Mouse (Mus musculus): Measurements from ENCODE around the gene Mepce.
"Not testable (repeated sequence)": the region's sequence is repeated elsewhere in the genome, so short reads cannot be mapped to it uniquely, and the experiment has no call there.

The Mepce gene

DNA sequence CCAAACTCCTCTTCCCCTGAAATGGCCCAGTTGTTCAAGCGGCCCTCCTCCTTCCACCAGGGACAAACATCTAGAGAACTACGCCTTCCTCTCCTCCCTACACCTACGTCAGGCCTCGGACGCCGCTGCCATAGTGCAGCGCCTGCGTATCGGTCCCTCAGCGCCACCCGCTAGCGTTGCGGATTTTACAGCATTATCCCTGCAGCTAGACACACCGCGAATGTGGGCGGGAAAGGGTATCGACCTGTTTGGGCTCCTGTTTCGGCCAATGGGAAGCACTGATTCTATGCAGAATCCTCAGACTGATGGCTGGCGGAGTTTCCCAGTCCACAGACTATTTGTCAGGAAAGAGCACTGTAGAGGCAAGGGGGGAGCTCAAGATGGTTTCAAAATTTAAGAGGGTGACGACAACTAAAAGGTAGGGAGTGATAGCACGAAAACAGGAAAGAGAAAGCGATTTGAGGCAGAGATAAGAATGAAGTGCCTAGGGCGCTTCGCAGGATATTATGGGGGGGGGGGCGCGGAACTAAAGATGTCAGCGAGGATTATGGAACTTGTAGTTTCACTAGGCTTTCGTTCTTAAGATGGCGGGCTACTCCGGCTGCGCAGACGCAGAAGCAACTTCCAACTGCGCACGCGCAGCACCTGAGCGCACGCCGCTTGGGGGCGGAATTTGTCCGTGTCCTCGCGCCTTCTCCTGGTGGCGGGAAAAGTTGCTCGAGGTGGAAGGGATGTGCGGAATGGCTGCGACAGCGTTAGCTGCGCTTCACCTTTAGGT lies at the start of gene Mepce, which contains the start of gene Zcwpw1:
TSS of gene Mepce (minus strand) at position 505 of the 778 bp plus-strand sequence.
TSS of gene Zcwpw1 (plus strand) at position 648 of the 778 bp plus-strand sequence.
- peak; percentile 95 for DNase-seq (ENCODE audit: low spot score in 2 of 2)

DNA sequence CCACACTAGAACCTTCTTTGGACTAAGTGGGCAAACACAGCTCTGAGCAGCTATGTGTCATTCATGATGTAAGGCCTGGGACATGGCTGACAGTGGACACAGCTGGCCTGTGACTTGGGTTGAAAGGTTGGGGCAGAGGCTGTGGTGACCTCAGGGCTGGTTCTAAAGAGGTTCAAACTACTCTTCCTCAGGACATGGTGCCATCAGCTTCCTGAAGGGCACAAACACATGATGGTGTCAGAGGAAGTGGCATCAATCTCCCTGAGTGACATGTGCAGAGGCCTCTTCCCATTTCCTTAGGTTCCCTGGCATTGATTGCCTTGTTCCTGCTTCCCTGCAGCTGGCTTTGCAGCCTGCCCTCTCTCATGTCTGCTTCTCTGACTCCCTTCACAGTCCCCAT lies 49.7 kb upstream of the Mepce start:
- not testable (repeated sequence) for DNase-seq (ENCODE audit: low spot score in 2 of 2)

DNA sequence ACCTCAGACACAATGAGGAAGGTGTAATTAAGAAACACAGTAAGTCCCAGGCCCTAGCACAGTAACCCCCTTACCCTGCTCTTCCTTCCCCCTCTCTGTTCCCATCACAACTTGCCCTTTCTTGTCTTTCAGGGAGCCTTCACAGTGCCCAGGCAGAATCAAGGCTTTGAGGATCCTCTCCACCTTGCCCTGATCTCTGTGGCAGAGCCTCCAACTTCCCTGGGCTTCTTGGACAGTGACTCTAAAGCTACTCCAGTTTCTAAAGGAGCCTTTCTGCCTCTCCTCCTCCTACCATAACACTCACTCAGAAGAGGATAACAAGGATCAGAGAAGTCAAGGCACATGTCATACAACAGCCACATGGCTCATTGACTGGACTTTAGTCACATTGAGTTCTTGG lies 49.2 kb upstream of the Mepce start:
- no peak for DNase-seq (ENCODE audit: low spot score in 2 of 2)

DNA sequence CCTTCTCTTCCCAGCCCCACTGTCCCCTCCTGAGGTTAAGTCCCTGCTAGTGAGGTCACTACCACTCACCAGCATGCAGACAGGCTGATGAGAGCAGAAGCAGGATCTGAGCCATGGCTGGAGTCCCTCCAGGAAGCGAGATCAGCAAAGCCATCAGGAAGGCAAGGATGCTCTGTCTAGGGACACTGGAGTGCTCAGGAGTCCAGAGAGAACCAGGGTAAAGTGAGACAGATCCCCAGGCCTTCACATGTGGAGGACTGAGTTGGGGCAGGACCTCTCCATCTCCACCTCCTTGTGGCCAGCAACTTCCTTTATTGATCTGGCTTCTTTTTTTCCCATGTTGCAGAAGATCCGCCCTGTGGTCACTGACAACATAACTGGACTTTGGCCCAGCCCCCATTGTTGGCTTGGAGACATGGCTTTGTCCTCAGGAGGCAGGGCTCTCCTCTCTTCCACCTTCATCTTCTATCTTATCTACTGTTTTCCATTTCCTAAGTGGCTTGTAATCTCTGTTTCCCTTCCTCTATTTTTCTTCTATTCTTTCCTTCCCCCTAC lies 48.6 kb upstream of the Mepce start, which contains the start of gene Pilra:
TSS of gene Pilra (minus strand) at position 316 of the 555 bp plus-strand sequence.
- DNase-seq (ENCODE audit: low spot score in 2 of 2), result not testable (repeated sequence)

DNA sequence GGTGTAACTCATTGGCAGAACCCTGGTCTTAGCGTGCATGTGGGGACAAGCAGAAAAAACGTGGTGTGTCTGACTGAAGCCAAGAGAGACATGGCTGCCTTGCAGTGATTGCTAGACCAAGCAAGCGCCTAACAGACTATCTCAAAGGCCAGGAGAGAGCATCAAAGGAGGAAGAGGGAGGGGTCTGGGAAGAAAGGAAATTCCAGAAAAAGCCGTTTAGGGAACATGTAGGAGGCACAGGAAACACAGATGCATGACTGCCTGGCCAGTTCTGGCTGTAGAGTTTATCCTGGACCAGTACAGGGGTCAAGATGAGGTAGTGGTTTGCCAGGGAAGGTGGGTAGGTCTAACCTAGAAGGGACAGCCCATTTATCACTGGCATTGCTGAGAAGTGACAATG lies 46.0 kb upstream of the Mepce start:
- no peak for DNase-seq (ENCODE audit: low spot score in 2 of 2)

DNA sequence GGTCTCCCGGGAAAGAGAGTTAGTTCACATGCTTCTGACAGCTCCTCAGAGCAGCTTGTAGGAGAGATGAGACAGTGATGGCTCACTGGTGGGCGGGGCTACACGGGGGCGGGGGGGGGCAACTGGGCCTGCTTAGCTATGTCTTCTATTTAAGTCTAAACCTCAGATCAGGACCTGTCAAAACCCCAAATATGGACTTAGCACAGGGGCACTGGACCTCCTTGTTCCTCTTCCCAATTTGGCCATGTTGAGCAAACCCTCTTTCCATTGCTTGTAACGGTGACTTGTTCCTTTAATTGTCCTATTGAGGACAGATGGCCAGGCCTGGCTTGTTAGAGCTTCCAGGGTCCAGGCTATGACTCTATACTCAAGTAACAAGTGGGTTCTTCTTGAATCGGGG lies 44.1 kb upstream of the Mepce start:
- no peak for DNase-seq (ENCODE audit: low spot score in 2 of 2)

DNA sequence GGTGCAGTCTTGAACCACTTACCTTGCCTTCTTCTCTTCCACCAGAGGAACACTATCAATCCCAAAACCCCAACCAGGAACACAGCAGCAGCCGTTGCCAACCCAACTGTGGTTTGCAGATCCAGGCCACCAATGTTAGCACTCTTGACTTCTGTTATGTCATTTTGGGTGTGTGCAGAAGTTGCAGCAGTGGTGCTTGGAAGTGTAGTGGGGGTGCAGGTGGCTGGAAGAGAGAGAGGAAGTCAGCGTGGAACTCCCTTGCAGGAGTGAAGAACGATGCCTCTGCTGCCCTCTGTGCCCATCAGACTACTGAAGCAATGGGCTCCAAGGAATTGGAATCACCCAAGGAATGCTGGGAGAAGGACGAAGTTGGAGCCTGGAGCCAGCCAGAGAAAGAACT lies 43.7 kb upstream of the Mepce start:
- no peak for DNase-seq (ENCODE audit: low spot score in 2 of 2)

DNA sequence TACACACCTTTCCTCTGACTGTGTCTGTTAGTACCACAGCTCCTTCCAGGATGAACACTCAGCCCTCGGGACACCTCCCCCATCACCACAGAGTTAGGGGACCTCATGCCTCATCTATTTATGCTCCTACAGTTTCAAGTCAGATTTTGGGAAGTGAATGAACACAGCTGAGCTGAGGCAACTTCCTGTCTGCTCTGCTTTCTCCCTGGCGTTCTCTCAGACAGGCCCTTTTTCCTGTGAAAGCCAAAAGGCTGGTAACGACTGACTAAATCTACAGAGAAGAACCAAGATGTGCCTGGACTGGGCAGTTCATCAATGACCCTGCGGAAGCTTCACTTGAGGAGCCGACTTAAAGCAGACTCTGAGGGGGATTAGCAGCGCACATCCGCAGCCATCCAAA lies 42.8 kb upstream of the Mepce start:
- no peak for DNase-seq (ENCODE audit: low spot score in 2 of 2)

DNA sequence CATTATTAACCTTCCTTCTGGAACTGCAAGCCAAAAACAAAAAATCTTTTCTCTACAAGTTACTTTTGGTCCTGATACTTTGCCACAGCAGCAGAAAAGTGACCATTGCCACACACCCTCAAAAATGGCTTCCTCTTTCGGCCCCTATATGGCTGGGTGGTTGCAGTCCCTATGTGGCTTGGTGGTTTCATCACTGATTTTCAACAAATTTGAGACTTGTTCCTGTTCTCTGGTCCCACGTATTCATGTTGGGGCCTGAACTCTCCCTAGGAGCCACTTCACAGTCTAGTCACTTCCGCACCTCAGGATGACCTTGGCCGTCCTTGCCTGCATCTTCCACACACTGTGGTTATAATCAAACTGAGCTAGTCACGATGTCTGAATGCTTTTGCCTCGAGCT lies 41.2 kb upstream of the Mepce start:
- DNase-seq (ENCODE audit: low spot score in 2 of 2), result no peak

DNA sequence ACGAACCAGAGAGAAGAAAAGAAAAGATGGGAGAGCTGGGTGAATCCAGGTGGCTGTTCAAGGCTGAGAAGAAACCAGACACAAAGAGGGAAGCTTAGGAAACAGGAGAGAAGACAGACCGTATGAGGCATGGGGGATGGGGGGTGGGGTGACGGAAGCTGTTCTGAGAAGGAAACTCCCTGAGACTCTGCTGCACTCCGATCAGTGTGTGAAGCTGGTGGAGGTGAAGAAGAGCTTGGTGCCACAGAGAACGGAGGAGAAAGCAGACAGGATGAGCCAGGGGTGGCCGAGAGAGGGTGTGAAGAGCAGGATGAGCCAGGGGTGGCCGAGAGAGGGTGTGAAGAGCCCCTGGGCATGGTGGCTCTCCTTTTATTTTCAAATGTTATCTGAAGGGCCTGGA lies 39.0 kb upstream of the Mepce start:
- DNase-seq (ENCODE audit: low spot score in 2 of 2), result no peak

DNA sequence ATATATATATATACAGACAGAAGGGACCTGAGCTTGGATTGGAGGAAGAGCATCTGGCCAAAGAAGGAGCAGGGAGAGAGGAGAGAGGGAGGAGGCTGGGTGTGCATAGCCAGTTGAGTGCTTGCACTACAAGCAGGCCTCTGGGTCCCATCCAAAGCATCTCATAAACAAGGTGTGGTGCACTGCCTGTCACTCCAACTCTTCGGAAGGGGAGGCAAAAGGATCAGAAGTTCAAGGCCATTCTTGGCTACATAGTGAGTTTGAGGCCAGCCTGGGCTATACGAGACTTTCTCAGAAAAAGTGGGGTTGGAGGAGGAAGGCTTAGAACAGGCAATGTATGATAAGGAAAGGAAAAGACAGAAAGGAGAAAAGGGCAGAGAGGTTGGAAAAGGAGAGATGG lies 38.5 kb upstream of the Mepce start:
- DNase-seq (ENCODE audit: low spot score in 2 of 2), result no peak

DNA sequence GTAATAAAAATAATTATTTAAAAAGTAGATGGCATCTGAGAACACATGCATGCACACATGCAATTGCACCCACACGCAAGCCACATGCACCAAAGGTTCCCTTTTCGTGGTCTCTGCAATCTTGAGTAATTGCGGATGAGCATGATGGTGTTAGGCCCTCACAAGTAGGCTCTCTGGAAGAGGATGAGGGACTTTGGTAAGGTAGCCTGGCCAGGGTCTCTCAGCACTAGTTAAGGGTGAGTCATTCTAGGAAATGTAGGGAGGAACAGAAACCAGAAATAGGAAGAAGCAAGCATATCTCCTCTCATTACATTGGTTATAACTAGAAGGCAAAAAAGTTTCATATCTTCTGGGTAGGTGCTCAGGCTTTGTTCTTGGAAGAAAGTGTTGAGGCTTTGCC lies 37.6 kb upstream of the Mepce start:
- no peak for DNase-seq (ENCODE audit: low spot score in 2 of 2)

DNA sequence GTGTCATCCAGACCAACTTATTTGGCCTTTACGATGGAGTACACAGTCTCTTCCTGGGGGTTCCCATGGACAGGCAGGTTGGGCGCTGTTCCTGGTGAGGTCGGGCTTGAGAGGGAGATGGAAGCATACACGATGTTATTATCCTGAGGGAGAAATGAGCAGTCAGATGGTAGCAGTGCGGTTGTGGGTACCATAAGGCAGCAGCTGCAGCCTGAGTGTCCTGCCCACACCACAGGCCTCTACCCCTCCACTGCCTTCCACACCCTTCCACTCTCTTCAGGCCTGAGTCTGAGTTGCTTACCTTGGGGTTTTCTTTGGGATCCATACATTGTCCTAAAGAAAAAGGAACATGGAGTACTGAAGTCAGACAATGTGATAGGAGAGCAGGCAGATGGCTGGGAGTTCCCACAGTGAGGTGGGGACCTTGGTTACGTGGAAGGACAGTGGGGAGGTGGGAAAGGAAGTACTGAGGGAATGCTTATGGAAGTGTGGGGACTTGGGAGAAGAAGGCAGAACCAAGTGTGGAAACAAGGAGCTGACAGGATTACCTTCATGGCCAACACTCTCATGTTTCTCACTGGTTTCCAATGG lies 36.1 kb upstream of the Mepce start:
- no peak for DNase-seq (ENCODE audit: low spot score in 2 of 2)

DNA sequence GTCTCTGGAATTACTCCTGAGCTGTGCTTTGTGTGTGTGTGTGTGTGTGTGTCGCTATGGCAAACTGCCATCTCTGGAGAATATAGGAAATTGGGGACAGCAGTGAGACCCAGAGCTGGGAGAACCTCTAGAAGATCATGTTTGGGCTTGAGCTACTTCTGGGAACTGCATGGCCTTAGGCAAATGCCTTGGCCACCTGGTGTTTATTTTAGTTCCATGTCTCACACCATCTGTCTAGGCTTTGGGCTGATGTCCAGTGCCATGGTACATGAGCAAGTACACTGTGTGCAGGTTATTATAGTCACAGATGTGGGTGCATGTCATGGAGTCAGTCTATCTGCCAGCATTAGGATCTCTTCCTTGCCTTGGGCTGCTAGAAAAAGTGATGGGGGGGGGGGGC lies 35.1 kb upstream of the Mepce start:
- no peak for DNase-seq (ENCODE audit: low spot score in 2 of 2)

DNA sequence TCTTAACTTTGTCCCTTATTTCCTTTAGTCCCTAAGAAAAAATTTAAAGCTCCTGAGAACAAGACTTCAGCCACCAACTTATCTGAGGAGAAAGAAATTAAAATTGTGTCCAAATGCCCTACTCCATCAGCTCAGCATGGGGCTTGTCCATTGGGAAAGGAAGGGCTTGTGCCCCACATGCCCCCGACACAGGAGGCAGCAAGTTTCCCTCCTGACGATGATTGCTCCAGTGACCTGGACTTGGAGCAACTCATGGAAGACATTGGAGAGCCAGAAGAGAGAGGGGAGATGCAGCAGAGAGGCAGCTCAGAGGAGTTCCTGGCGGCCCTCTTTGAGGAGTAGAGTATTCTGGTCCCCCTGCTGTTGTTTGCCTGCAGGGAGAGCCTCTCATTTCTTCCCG lies 34.7 kb upstream of the Mepce start:
- DNase-seq (ENCODE audit: low spot score in 2 of 2), result no peak

DNA sequence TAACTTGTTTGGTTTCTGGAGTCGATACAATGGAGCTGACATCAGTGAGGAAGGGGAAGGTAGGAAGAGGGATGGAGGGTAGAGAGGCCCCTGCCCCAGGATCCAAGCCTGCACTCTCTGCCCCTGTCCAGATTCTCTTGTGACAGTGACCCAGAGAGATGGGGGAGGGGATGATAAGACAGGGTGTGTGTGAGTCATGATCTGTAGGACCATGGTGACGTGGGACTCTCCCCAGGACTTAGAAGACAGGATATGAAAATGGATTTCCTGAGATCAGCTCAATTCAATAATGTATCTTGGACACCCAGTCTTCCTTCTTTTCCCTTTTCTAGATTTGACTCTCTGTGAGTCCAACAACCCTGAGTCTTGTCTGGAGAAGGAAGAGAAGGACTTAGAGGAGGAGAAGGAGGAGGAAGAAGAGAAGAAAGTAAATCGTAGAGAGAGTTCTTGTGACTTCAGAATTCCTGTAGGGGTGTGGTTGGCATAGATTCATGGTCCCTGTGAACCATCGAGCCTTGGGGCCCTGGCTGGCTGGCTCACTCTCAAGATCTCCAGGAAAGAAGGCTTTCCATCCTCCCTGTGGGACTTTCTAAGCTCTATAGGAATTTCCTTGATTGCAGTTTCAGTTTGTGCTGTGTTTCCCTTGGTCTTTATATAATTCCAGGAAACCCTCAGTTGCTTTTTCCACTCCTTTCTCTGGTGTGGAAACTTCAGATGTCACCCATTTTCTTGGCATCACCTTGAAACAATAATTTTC lies 30.2 kb upstream of the Mepce start:
- DNase-seq (ENCODE audit: low spot score in 2 of 2), result no peak

DNA sequence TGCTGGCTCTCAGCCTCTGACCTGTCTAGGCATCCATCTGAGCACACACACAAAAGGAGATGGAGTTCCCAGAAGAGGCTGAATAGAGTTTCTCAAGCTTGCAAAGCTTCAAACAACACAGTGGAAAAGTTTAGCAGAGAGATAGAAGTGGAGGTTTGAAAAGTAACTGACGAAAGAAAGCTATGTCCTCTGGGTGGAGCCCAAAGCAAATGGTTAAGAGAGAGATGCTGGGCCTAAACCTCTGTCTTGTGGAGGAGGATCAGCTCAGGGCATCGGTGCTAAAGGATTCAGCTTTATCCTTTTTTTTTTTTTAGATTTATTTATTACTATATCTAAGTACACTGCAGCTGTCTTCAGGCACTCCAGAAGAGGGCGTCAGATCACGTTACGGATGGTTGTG lies 20.9 kb upstream of the Mepce start:
- no peak for DNase-seq (ENCODE audit: low spot score in 2 of 2)

DNA sequence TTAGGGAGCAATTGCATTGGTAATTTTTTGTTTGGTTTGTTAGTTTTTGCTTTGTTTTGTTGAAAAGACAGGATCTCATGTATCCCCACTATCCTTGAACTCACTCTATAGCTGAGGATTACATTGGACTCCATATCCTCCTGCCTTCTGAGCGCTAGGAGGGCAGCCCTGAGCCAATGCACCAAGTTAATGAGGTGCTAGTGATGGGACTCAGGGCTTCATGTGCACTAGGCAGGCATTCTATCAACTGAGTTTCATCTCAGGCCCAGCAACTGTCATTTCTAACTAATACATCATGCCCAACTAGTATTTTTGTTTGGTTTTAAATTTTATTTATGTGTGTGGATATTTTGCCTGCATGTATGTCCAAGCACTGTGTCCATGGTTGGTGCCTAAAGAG lies 18.7 kb upstream of the Mepce start:
- DNase-seq (ENCODE audit: low spot score in 2 of 2), result no peak

DNA sequence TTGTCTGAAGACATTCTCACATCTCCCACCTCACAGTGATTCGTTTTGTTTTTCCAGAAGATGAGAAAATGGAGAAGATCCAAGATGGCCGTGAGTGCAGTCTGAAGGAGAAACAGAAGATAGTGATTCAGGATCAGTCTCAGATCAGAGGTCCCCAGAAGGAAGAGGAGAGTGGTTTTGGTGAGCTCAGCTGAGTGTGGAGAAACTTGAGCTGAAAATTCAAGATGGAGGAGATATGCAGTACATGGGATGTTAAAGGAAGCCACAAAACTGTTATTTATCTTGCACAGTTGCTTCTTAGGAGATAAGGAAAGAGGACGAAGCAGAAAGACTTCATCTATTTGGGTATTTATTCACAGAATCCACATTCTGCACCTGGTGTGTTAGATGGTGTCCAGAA lies 13.5 kb upstream of the Mepce start:
- DNase-seq (ENCODE audit: low spot score in 2 of 2), result no peak

DNA sequence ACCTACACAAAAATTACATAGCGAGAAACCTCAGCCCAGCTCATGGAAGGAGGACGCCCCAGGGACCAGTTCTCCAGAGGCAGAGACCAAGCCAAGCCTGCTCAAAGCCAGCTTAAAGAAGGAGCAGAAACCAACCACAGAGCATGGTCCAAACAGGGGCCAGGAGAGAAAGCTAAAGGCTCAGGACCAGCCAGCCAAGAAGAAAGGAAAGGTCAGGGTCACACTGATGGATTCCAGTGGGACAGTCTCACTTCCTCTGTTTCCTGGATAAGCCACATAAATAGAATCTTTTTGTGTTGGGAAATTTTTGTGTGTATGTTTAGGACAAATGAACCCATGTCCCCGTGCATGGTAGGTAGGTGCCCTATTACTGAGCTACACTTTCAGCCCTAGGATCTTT lies 9.2 kb upstream of the Mepce start:
- no peak for DNase-seq (ENCODE audit: low spot score in 2 of 2)

DNA sequence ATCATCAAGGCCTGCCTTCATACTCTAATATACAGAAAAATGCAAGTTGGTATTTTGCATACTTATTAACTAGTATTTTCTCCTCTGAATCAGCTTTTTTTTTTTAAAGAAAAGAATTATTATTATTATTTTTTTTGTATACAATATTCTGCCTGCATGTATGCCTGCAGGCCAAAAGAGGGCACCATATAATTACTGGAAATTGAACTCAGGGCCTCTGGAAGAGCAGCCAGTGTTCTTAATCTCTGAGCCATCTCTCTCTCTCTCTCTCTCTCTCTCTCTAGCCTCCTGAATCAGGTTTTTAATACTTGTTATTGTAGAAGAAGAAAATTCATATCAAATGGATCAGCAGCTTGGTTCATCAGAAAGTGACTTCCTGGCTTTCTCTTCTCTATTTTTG lies 4.1 kb upstream of the Mepce start:
- DNase-seq (ENCODE audit: low spot score in 2 of 2), result no peak

DNA sequence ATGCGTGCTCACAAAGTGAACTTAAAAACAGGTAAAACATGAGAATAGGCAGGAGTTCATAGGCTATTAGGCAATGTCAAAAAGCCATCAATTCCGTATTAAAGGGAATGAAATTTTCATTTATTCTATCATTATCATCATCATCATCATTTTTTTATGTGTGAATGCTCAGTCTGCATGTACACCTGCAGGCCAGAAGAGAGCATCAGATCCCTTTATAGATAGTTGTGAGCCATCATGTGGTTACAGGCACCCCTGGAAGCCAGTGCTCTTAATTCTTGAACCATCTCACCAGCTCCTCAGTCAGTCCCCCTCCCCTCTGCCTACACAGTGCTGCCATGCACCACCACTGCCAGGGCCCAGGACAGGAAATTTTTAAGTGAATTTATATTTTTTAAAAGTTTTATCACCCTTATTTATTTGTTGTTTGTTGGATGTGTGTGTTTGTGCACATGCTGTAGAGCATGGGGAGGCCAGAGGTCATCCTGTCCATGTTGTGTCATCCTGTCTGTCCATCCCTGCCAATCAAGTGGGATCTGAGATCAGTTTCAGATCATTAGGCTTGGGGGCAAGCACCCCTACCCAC lies 1.6 kb upstream of the Mepce start:
- DNase-seq (ENCODE audit: low spot score in 2 of 2), result no peak
